Mouse (Mus musculus): ENCODE measurements at regions not wholly inside any gene's neighbourhood (a gene's known extent, or its start where the extent isn't known, plus 50 kb on each side); places are given as distances from the start of the nearest gene placed in this dataset.

GRCm38 (mm10) chr1:130282153-130282552 lies 140.7 kb downstream of the Cd55b start:
- in situ Hi-C loops (cut with MboI; ENCODE audit: low pct_ligation_motif_present, low pct_unique_long_range_greater_than_20kb, low sequenced_read_pairs): no loop called here

DNA sequence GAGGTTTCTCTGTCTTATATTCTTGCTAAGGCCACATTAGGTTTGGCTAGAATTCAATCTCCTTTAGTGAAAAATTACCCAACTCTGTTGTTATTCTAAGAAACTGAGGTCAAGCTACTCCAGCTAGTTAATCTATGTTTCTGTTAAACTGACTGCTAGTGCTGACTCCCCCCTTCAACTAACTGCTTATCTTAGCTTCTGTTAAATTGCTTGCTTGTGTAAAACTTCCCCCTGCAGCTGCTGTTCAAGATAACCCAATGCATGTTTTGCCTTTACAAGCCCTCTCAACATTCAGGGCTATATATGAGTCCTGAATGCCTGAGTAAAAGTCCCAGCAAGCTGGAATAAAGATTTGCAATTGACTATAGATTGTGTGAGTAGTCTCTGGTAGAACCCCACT lies 143.6 kb downstream of the Cd55b start:
- TF ChIP-seq MAFK (IDR thresholded peaks at IDR 0.05; ENCODE audit: insufficient replicate concordance, low read length) (no peak), MXI1 (IDR thresholded peaks at IDR 0.05; ENCODE audit: low read depth, low read length) (no peak)
- Histone ChIP-seq H3K36me3 (replicated peaks in 1 of 2; ENCODE audit: control insufficient read depth in 1 of 2, insufficient read depth in 1 of 2, low read length in 1 of 2) (no peaks in the 10 kb centered on the region), H3K4me1 (ENCODE audit: control insufficient read depth in 1 of 2, insufficient read depth in 2 of 2) (0 out of 4 replicates have a peak, but pooled peaks cover 0 to 5% of the 10 kb centered on the region in 2 experiments), H3K4me2 (ENCODE audit: insufficient read depth, low read depth, poor library complexity, severe bottlenecking) (no peak overlapping the region), H3K9ac (ENCODE audit: insufficient read depth, low read depth) (no peak overlapping the region), H3K9me3 (replicated peaks; ENCODE audit: low read length) (no peaks in the 10 kb centered on the region), H3K27ac (ENCODE audit: insufficient read depth, low read depth) (no peak overlapping the region), H3K79me2 (replicated peaks; ENCODE audit: control insufficient read depth, extremely low read depth, insufficient read depth, poor library complexity, severe bottlenecking) (no peaks in the 10 kb centered on the region), H3K4me3 (replicated peaks in 1 of 3; ENCODE audit: low read depth in 2 of 3, low read length in 2 of 3, poor library complexity in 1 of 3) (no peak overlapping the region), H3K27me3 (replicated peaks) (no peaks in the 10 kb centered on the region)
- in situ Hi-C loops (cut with MboI; ENCODE audit: low pct_ligation_motif_present, low pct_unique_long_range_greater_than_20kb, low sequenced_read_pairs) (no loop called here), dilution Hi-C loops (cut with MboI; ENCODE audit: extremely low pct_ligation_motif_present, extremely low pct_unique_long_range_greater_than_20kb, low sequenced_read_pairs) (no loop called here)
- DNase-seq (ENCODE audit: extremely low read depth): no peak

More at GRCm38 (mm10) chr1:130282153-130282552, 140.7 kb downstream of the Cd55b start:
- H3K79me2 ChIP-seq (replicated peaks; ENCODE audit: control insufficient read depth, extremely low read depth, insufficient read depth, poor library complexity, severe bottlenecking): no peaks in the 10 kb centered on the region
- dilution Hi-C loops (cut with MboI; ENCODE audit: extremely low pct_ligation_motif_present, extremely low pct_unique_long_range_greater_than_20kb, low sequenced_read_pairs): no loop called here
- no peak for DNase-seq (ENCODE audit: extremely low read depth)
- peaks cover 0 to 14% of the 10 kb centered on the region in 2 experiments; a peak in 2 of 4 replicates for H3K4me1 ChIP-seq (ENCODE audit: control insufficient read depth in 1 of 2, insufficient read depth in 2 of 2)
- H3K27me3 ChIP-seq (replicated peaks): no peaks in the 10 kb centered on the region
- TF ChIP-seq IRF4 (IDR thresholded peaks at IDR 0.05; ENCODE audit: low read depth, low read length) (no peak), JUN (IDR thresholded peaks at IDR 0.05; ENCODE audit: insufficient read depth, low read depth, low read length) (no peak), USF2 (conservative IDR thresholded peaks at IDR 0.05; ENCODE audit: low read depth, low read length) (no peak)
- H3K4me3 ChIP-seq (replicated peaks in 1 of 3; ENCODE audit: low read depth in 2 of 3, low read length in 2 of 3, poor library complexity in 1 of 3): no peak overlapping the region
- H3K4me2 ChIP-seq (ENCODE audit: insufficient read depth, low read depth, poor library complexity, severe bottlenecking): no peak overlapping the region
- no peak overlapping the region for H3K27ac ChIP-seq (ENCODE audit: insufficient read depth, low read depth)
- no peaks in the 10 kb centered on the region for H3K9me3 ChIP-seq (replicated peaks; ENCODE audit: low read length)
- no peak overlapping the region for H3K9ac ChIP-seq (ENCODE audit: insufficient read depth, low read depth)
- H3K36me3 ChIP-seq (replicated peaks in 1 of 2; ENCODE audit: control insufficient read depth in 1 of 2, insufficient read depth in 1 of 2, low read length in 1 of 2): no peaks in the 10 kb centered on the region

GRCm38 (mm10) chr1:130278000-130278536 lies 144.7 kb downstream of the Cd55b start:
- no peaks in the 10 kb centered on the region for H3K9me3 ChIP-seq (replicated peaks; ENCODE audit: low read length)
- no peak overlapping the region for H3K4me2 ChIP-seq (ENCODE audit: insufficient read depth, low read depth, poor library complexity, severe bottlenecking)
- no peak for DNase-seq (ENCODE audit: extremely low read depth)
- peaks cover 3 to 14% of the 10 kb centered on the region in 2 experiments for H3K4me1 ChIP-seq (ENCODE audit: control insufficient read depth in 1 of 2, insufficient read depth in 2 of 2)
- no peaks in the 10 kb centered on the region for H3K27me3 ChIP-seq (replicated peaks)
- no peaks in the 10 kb centered on the region for H3K79me2 ChIP-seq (replicated peaks; ENCODE audit: control insufficient read depth, extremely low read depth, insufficient read depth, poor library complexity, severe bottlenecking)
- dilution Hi-C loops (cut with MboI; ENCODE audit: extremely low pct_ligation_motif_present, extremely low pct_unique_long_range_greater_than_20kb, low sequenced_read_pairs): no loop called here
- H3K9ac ChIP-seq (ENCODE audit: insufficient read depth, low read depth): no peak overlapping the region
- H3K27ac ChIP-seq (ENCODE audit: insufficient read depth, low read depth): no peak overlapping the region
- TF ChIP-seq HCFC1 (IDR thresholded peaks at IDR 0.05; ENCODE audit: low read depth, low read length) (no peak), ZNF384 (IDR thresholded peaks at IDR 0.05; ENCODE audit: low read depth, low read length) (no peak)
- in situ Hi-C loops (cut with MboI; ENCODE audit: low pct_ligation_motif_present, low pct_unique_long_range_greater_than_20kb, low sequenced_read_pairs): no loop called here
- H3K36me3 ChIP-seq (replicated peaks in 1 of 2; ENCODE audit: control insufficient read depth in 1 of 2, insufficient read depth in 1 of 2, low read length in 1 of 2): no peaks in the 10 kb centered on the region
- no peak overlapping the region for H3K4me3 ChIP-seq (replicated peaks in 1 of 3; ENCODE audit: low read depth in 2 of 3, low read length in 2 of 3, poor library complexity in 1 of 3)
